Mouse (Mus musculus): Measurements from ENCODE around the gene Smap2. TPM values are rescaled to one million over a fixed set of nuclear protein-coding genes. Genes with fewer than 3 reads are reported as not detected.

Gene Smap2
- total RNA-seq, 1 experiment, result 8.3 TPM

DNA sequence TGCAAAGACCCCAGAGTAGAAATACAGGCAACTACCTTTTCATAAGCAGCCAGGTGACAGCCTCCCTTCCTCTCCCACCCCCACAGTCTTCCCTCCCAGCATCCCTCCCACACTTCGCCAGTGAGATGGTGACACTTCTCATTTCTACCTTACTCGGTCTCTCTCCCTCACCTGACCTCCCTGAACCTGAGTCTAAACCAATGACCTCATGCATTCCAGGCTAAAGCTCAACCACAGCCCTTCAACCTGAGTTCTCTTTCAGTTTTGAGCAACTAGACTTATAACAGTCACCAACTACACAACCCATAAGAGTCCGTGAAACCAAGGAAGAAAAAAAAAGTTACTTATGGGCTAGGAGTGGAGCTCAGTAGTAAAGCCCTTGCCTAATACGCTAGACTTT, 29.7 kb downstream of the Smap2 start:
- in situ Hi-C loops (cut with MboI; ENCODE audit: low sequenced_read_pairs in 2 of 2, unreplicated experiment in 2 of 2), result no loop called here
- Histone ChIP-seq H3K36me3 (ENCODE audit: control insufficient read depth, insufficient read depth, low read length, poor library complexity, severe bottlenecking) (no peaks in the 10 kb centered on the region), H3K9me3 (ENCODE audit: control insufficient read depth, insufficient read depth, low read depth, low read length) (no peaks in the 10 kb centered on the region), H3K4me1 (ENCODE audit: control insufficient read depth in 2 of 2, insufficient read depth in 2 of 2, low read length in 2 of 2, poor library complexity in 1 of 2) (no peaks in the 10 kb centered on the region), H3K9ac (ENCODE audit: insufficient read depth, low read depth, low read length, poor library complexity, severe bottlenecking) (no peak overlapping the region), H3K4me3 (ENCODE audit: insufficient read depth in 1 of 2, low read depth in 1 of 2, low read length in 2 of 2, poor library complexity in 1 of 2, severe bottlenecking in 1 of 2) (no peak overlapping the region), H3K27ac (ENCODE audit: insufficient read depth, low read depth, low read length, poor library complexity, severe bottlenecking) (no peak overlapping the region)
- no peak for DNase-seq (ENCODE audit: low read depth, low spot score)
- TF ChIP-seq CHD2 (IDR thresholded peaks at IDR 0.05; ENCODE audit: low read depth, low read length), result no peak
- TF ChIP-seq HCFC1 (IDR thresholded peaks at IDR 0.05; ENCODE audit: borderline replicate concordance, insufficient read depth, low read length), result no peak
- TF ChIP-seq ZNF384 (IDR thresholded peaks at IDR 0.05; ENCODE audit: low read depth, low read length), result no peak
- TF ChIP-seq ZC3H11A (IDR thresholded peaks at IDR 0.05; ENCODE audit: borderline replicate concordance, low read depth, low read length), result no peak
- no peak for TF ChIP-seq MAFK (IDR thresholded peaks at IDR 0.05; ENCODE audit: insufficient read depth, low read depth, low read length)

DNA sequence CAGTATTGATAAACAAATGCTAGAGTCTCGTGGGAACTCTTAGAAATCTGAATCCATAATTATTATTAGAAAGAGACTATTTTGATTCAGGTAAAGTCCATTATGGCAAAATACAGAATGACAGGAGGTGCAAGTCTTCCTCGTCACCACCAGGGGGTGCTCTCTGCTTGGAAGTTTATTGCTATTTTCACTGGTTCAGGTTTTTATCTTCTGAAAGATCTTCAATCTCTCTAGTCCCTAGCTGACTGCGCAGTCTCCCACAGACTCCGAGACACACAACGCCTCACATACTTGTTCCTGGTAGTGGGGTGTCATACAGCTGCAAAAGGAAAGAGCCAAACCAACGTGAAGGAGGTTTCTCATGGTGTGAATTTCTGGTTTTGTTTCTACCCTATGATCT, 30.6 kb downstream of the Smap2 start:
- in situ Hi-C loops (cut with MboI; ENCODE audit: low sequenced_read_pairs in 2 of 2, unreplicated experiment in 2 of 2), result no loop called here
- Histone ChIP-seq H3K9ac (ENCODE audit: insufficient read depth, low read depth, low read length, poor library complexity, severe bottlenecking) (no peak overlapping the region), H3K4me1 (ENCODE audit: control insufficient read depth in 2 of 2, insufficient read depth in 2 of 2, low read length in 2 of 2, poor library complexity in 1 of 2) (no peaks in the 10 kb centered on the region), H3K9me3 (ENCODE audit: control insufficient read depth, insufficient read depth, low read depth, low read length) (no peaks in the 10 kb centered on the region), H3K4me3 (ENCODE audit: insufficient read depth in 1 of 2, low read depth in 1 of 2, low read length in 2 of 2, poor library complexity in 1 of 2, severe bottlenecking in 1 of 2) (no peak overlapping the region), H3K27ac (ENCODE audit: insufficient read depth, low read depth, low read length, poor library complexity, severe bottlenecking) (no peak overlapping the region), H3K36me3 (ENCODE audit: control insufficient read depth, insufficient read depth, low read length, poor library complexity, severe bottlenecking) (no peaks in the 10 kb centered on the region)
- DNase-seq (ENCODE audit: low read depth, low spot score), result no peak
- TF ChIP-seq ZNF384 (IDR thresholded peaks at IDR 0.05; ENCODE audit: low read depth, low read length) (no peak), CHD2 (IDR thresholded peaks at IDR 0.05; ENCODE audit: low read depth, low read length) (no peak), HCFC1 (IDR thresholded peaks at IDR 0.05; ENCODE audit: borderline replicate concordance, insufficient read depth, low read length) (no peak), MAFK (IDR thresholded peaks at IDR 0.05; ENCODE audit: insufficient read depth, low read depth, low read length) (no peak), ZC3H11A (IDR thresholded peaks at IDR 0.05; ENCODE audit: borderline replicate concordance, low read depth, low read length) (no peak)

GRCm38 (mm10) chr4:120978221-120978620, 38.8 kb downstream of the Smap2 start:
- Histone ChIP-seq H3K9me3 (ENCODE audit: control insufficient read depth, insufficient read depth, low read depth, low read length) (no peaks in the 10 kb centered on the region), H3K27ac (ENCODE audit: insufficient read depth, low read depth, low read length, poor library complexity, severe bottlenecking) (no peak overlapping the region), H3K4me3 (ENCODE audit: insufficient read depth in 1 of 2, low read depth in 1 of 2, low read length in 2 of 2, poor library complexity in 1 of 2, severe bottlenecking in 1 of 2) (no peak overlapping the region), H3K36me3 (ENCODE audit: control insufficient read depth, insufficient read depth, low read length, poor library complexity, severe bottlenecking) (no peaks in the 10 kb centered on the region), H3K9ac (ENCODE audit: insufficient read depth, low read depth, low read length, poor library complexity, severe bottlenecking) (no peak overlapping the region), H3K4me1 (ENCODE audit: control insufficient read depth in 2 of 2, insufficient read depth in 2 of 2, low read length in 2 of 2, poor library complexity in 1 of 2) (0 out of 4 replicates have a peak, but pooled peaks cover 0 to 2% of the 10 kb centered on the region in 2 experiments)
- in situ Hi-C loops (cut with MboI; ENCODE audit: low sequenced_read_pairs in 2 of 2, unreplicated experiment in 2 of 2), result no loop called here
- TF ChIP-seq ZC3H11A (IDR thresholded peaks at IDR 0.05; ENCODE audit: borderline replicate concordance, low read depth, low read length) (no peak), HCFC1 (IDR thresholded peaks at IDR 0.05; ENCODE audit: borderline replicate concordance, insufficient read depth, low read length) (no peak)
- no peak for DNase-seq (ENCODE audit: low read depth, low spot score)

- Histone ChIP-seq H3K4me1 (ENCODE audit: control insufficient read depth in 2 of 2, insufficient read depth in 2 of 2, low read length in 2 of 2, poor library complexity in 1 of 2) (0 out of 4 replicates have a peak, but pooled peaks cover 0 to 2% of the 10 kb centered on the region in 2 experiments), H3K27ac (ENCODE audit: insufficient read depth, low read depth, low read length, poor library complexity, severe bottlenecking) (no peak overlapping the region), H3K9ac (ENCODE audit: insufficient read depth, low read depth, low read length, poor library complexity, severe bottlenecking) (no peak overlapping the region), H3K36me3 (ENCODE audit: control insufficient read depth, insufficient read depth, low read length, poor library complexity, severe bottlenecking) (no peaks in the 10 kb centered on the region; the same call in 1 of the 2 replicates), H3K9me3 (ENCODE audit: control insufficient read depth, insufficient read depth, low read depth, low read length) (no peaks in the 10 kb centered on the region), H3K4me3 (ENCODE audit: insufficient read depth in 1 of 2, low read depth in 1 of 2, low read length in 2 of 2, poor library complexity in 1 of 2, severe bottlenecking in 1 of 2) (no peak overlapping the region)
- TF ChIP-seq MAFK (IDR thresholded peaks at IDR 0.05; ENCODE audit: insufficient read depth, low read depth, low read length), result no peak
- TF ChIP-seq HCFC1 (IDR thresholded peaks at IDR 0.05; ENCODE audit: borderline replicate concordance, insufficient read depth, low read length), result no peak
- TF ChIP-seq ZC3H11A (IDR thresholded peaks at IDR 0.05; ENCODE audit: borderline replicate concordance, low read depth, low read length), result no peak
- TF ChIP-seq CHD2 (IDR thresholded peaks at IDR 0.05; ENCODE audit: low read depth, low read length), result no peak
- no peak for TF ChIP-seq ZNF384 (IDR thresholded peaks at IDR 0.05; ENCODE audit: low read depth, low read length)
- in situ Hi-C loops (cut with MboI; ENCODE audit: low sequenced_read_pairs in 2 of 2, unreplicated experiment in 2 of 2), result no loop called here
- DNase-seq (ENCODE audit: low read depth, low spot score), result no peak
These were observed 41.7 kb downstream of the Smap2 start for GRCm38 (mm10) chr4:120975428-120975734.
